Mouse (Mus musculus) liver, embryonic 14.5 days (tissue): ENCODE results near the gene Stx6.

Source experiments
- CTCF ChIP-seq: IDR thresholded peaks from 2 replicates; pipeline ENCODE4 v1.5.1; 2016; ENCODE audit warnings: antibody characterized with exemption, low read depth, control low read depth
- EP300 ChIP-seq: IDR thresholded peaks from 2 replicates; pipeline ENCODE4 v1.6.1; 2016; ENCODE audit warnings: antibody characterized with exemption, low read depth

DNA sequence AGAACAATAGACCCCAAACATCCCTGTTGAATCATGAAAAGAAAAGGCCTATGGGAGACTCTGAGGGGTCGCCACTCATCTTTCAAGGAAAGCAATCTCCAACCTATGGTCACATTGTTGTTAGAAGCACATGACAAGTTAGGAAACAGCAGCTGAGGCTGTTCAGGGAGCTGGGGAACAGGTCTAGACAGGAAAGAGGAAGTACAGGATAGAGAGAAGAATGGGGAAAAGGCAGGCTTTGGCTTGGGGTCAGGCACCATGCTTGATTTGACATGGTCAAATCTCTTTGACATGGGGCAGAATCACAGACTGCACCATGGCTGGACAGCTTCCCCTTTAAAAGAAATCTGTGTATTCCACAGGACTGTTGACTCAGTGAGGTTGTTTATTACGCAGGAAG is 11.3 kb upstream of the Stx6 start:
- TF ChIP-seq CTCF (no peak), EP300 (no peak)
